Mouse (Mus musculus) adrenal gland, adult (tissue): ENCODE results near the gene Aven.
"Not testable (repeated sequence)": the region's sequence is repeated elsewhere in the genome, so short reads cannot be mapped to it uniquely, and the experiment has no call there.

Source experiments
- DNase-seq, 2 experiments: peaks; one replicate each; pipeline ENCODE4 v3.0.0; 2022 to 2023; ENCODE audit warnings: low spot score in 1 of 2; ENCODE audit not compliant: inconsistent age in 2 of 2

Aven gene

GRCm38 (mm10) chr2:112492856-112493538 is at the start of gene Aven:
Gene Aven, plus strand, starts transcription at chr2:112492964.
- peak; percentile 91 to 97 for DNase-seq

GRCm38 (mm10) chr2:112443491-112443890 is 49.3 kb upstream of the Aven start:
- no peak for DNase-seq

GRCm38 (mm10) chr2:112445511-112445910 is 47.3 kb upstream of the Aven start:
- no peak for DNase-seq

- DNase-seq = not testable (repeated sequence)
Measured at GRCm38 (mm10) chr2:112448046-112448445, 44.7 kb upstream of the Aven start.

- no peak for DNase-seq
Measured at GRCm38 (mm10) chr2:112448510-112449059, 44.2 kb upstream of the Aven start.

- DNase-seq = peak; percentile 7 to 50
Measured at GRCm38 (mm10) chr2:112449597-112450296, 43.0 kb upstream of the Aven start.

GRCm38 (mm10) chr2:112452513-112452912 is 40.3 kb upstream of the Aven start:
- not testable (repeated sequence) for DNase-seq

GRCm38 (mm10) chr2:112454125-112454861 is 38.5 kb upstream of the Aven start:
- no peak for DNase-seq

GRCm38 (mm10) chr2:112454862-112455564 is 37.8 kb upstream of the Aven start, which contains the start of gene Emc7:
Gene Emc7, plus strand, starts transcription at chr2:112454997.
- DNase-seq = peak; percentile 97 to 99

- no peak for DNase-seq
Measured at GRCm38 (mm10) chr2:112460557-112460956, 32.2 kb upstream of the Aven start.

- no peak for DNase-seq
Measured at GRCm38 (mm10) chr2:112469542-112469941, 23.2 kb upstream of the Aven start.

GRCm38 (mm10) chr2:112470961-112471381 is 21.8 kb upstream of the Aven start:
- no peak for DNase-seq

- DNase-seq = no peak
Measured at GRCm38 (mm10) chr2:112472076-112472475, 20.7 kb upstream of the Aven start.

GRCm38 (mm10) chr2:112474997-112475724 is 17.6 kb upstream of the Aven start:
- no peak for DNase-seq

GRCm38 (mm10) chr2:112476554-112476953 is 16.2 kb upstream of the Aven start:
- no peak for DNase-seq

GRCm38 (mm10) chr2:112480669-112481068 is 12.1 kb upstream of the Aven start, which contains the start of gene Chrm5:
Gene Chrm5, minus strand, starts transcription at chr2:112480769.
- DNase-seq = no peak

- DNase-seq = peak in 1 of 2 experiments; percentile 72
Measured at GRCm38 (mm10) chr2:112481564-112481963, 11.2 kb upstream of the Aven start.

- DNase-seq = no peak
Measured at GRCm38 (mm10) chr2:112482533-112483333, 10.0 kb upstream of the Aven start.

GRCm38 (mm10) chr2:112483334-112483651 is 9.5 kb upstream of the Aven start:
- DNase-seq = no peak
